Mouse (Mus musculus) liver, adult 2 months (tissue): ENCODE data around the gene Arnt2. TPM values are rescaled to one million over a fixed set of nuclear protein-coding genes. Genes with fewer than 3 reads are reported as not detected.

Source experiments
- DNase-seq: peaks from one replicate; pipeline ENCODE4 v3.0.0-alpha.2; 2011; ENCODE audit warnings: low read depth, low spot score; ENCODE audit errors: extremely low read depth
- H3K27ac ChIP-seq: fragments of 200-500 bp; replicated peaks from 2 replicates; pipeline ENCODE4 v1.5.1; 2012; ENCODE audit warnings: low read depth, mild to moderate bottlenecking, control low read depth, inconsistent platforms, low read length; ENCODE audit not compliant: insufficient read depth
- H3K27me3 ChIP-seq: fragments of 200-500 bp; 2 replicates; pipeline ENCODE4 v1.6.1; 2012; ENCODE audit warnings: mild to moderate bottlenecking, moderate library complexity, low read length, inconsistent platforms; ENCODE audit not compliant: control insufficient read depth, insufficient read depth
- H3K36me3 ChIP-seq: fragments of 200-500 bp; 2 replicates; pipeline ENCODE4 v1.6.1; 2012; ENCODE audit warnings: low read length, inconsistent platforms; ENCODE audit not compliant: control insufficient read depth, insufficient read depth
- H3K4me1 ChIP-seq: fragments of 200-500 bp; 2 replicates; pipeline ENCODE4 v1.6.1; 2011; ENCODE audit warnings: low read length; ENCODE audit not compliant: control insufficient read depth, insufficient read depth
- H3K4me3 ChIP-seq: fragments of 200-500 bp; 2 replicates; pipeline ENCODE4 v1.5.1; 2011; ENCODE audit warnings: low read depth, mild to moderate bottlenecking, control low read depth, low read length, moderate library complexity; ENCODE audit not compliant: insufficient read depth
- H3K79me2 ChIP-seq: fragments of 200-500 bp; 2 replicates; pipeline ENCODE4 v1.6.1; 2012; ENCODE audit warnings: inconsistent platforms, mild to moderate bottlenecking, low read length, moderate library complexity; ENCODE audit not compliant: control insufficient read depth, insufficient read depth
- H3K9ac ChIP-seq: fragments of 200-500 bp; 2 replicates; pipeline ENCODE4 v1.6.1; 2012; ENCODE audit warnings: low read depth, mild to moderate bottlenecking, control low read depth, inconsistent platforms, low read length
- CTCF ChIP-seq: fragments of 200-500 bp; IDR thresholded peaks from 2 replicates; pipeline ENCODE4 v1.5.1; 2011; ENCODE audit warnings: low read depth, low read length, control low read depth
- POLR2A ChIP-seq: fragments of 200-500 bp; IDR thresholded peaks from 2 replicates; pipeline ENCODE4 v1.6.1; 2011; ENCODE audit warnings: low read length, control low read depth; ENCODE audit not compliant: insufficient read depth; ENCODE audit errors: extremely low read depth
- WGBS: fragments of 180-500 bp; shearing (Covaris S2); methylation state at CpG from one replicate; pipeline ENCODE4 v1.1.7; 2018; 5-methylcytosine and 5-hydroxymethylcytosine counted together
- polyA plus RNA-seq: library from polyadenylated mRNA; depleted of rRNA; stranded (reverse); fragments of >200 nt; gene quantifications from 2 replicates; pipeline ENCODE4 v1.2.3, GENCODE M21; 2012
- total RNA-seq: library from RNA; depleted of rRNA; stranded (reverse); fragments of >200 nt; gene quantifications from 2 replicates; pipeline ENCODE4 v1.2.3, GENCODE M21; 2014

Gene Arnt2
- total and polyA plus RNA-seq, 2 experiments = not detected

GRCm38 (mm10) chr7:84307329-84307925, 102.5 kb downstream of the Arnt2 start:
- Histone ChIP-seq H3K36me3 (no peaks in the 10 kb centered on the region), H3K4me1 (no peaks in the 10 kb centered on the region), H3K27ac (no peak overlapping the region), H3K9ac (no peak overlapping the region), H3K4me3 (no peak overlapping the region), H3K79me2 (no peaks in the 10 kb centered on the region), H3K27me3 (no peaks in the 10 kb centered on the region)
- TF ChIP-seq POLR2A = no peak
- no peak for TF ChIP-seq CTCF
- WGBS = 77% methylated on average over 3 of the region's 3 CpGs
- DNase-seq = peak; percentile 16

- H3K27ac ChIP-seq = no peak overlapping the region
- no peak overlapping the region for H3K4me3 ChIP-seq
- no peak overlapping the region for H3K9ac ChIP-seq
- no peaks in the 10 kb centered on the region for H3K27me3 ChIP-seq
- H3K4me1 ChIP-seq = no peaks in the 10 kb centered on the region
- 42% methylated on average over 1 of the region's 1 CpGs for WGBS
- no peaks in the 10 kb centered on the region for H3K36me3 ChIP-seq
- H3K79me2 ChIP-seq = no peaks in the 10 kb centered on the region
- no peak for TF ChIP-seq CTCF
- TF ChIP-seq POLR2A = no peak
- no peak for DNase-seq
Measured at GRCm38 (mm10) chr7:84300261-84300660, 109.7 kb downstream of the Arnt2 start.

- 87% methylated on average over 4 of the region's 4 CpGs for WGBS
- H3K9ac ChIP-seq = no peak overlapping the region
- no peaks in the 10 kb centered on the region for H3K36me3 ChIP-seq
- TF ChIP-seq POLR2A (no peak), CTCF (no peak)
- no peak overlapping the region for H3K27ac ChIP-seq
- H3K79me2 ChIP-seq = no peaks in the 10 kb centered on the region
- no peak for DNase-seq
- H3K27me3 ChIP-seq = no peaks in the 10 kb centered on the region
- H3K4me1 ChIP-seq = no peaks in the 10 kb centered on the region
- H3K4me3 ChIP-seq = no peak overlapping the region
Measured at GRCm38 (mm10) chr7:84299601-84300000, 110.4 kb downstream of the Arnt2 start.

- Histone ChIP-seq H3K27me3 (no peaks in the 10 kb centered on the region), H3K79me2 (no peaks in the 10 kb centered on the region), H3K9ac (no peak overlapping the region), H3K4me3 (no peak overlapping the region), H3K4me1 (no peaks in the 10 kb centered on the region), H3K36me3 (no peaks in the 10 kb centered on the region), H3K27ac (no peak overlapping the region)
- 89% methylated on average over 7 of the region's 7 CpGs for WGBS
- no peak for TF ChIP-seq POLR2A
- TF ChIP-seq CTCF = no peak
- DNase-seq = no peak
Measured at GRCm38 (mm10) chr7:84293054-84293453, 116.9 kb downstream of the Arnt2 start.

GRCm38 (mm10) chr7:84287226-84287587, 122.8 kb downstream of the Arnt2 start:
- no peak overlapping the region for H3K9ac ChIP-seq
- no peak overlapping the region for H3K27ac ChIP-seq
- WGBS = 58% methylated on average over 2 of the region's 2 CpGs
- no peak overlapping the region for H3K4me3 ChIP-seq
- no peak for DNase-seq
- H3K4me1 ChIP-seq = no peaks in the 10 kb centered on the region
- H3K79me2 ChIP-seq = no peaks in the 10 kb centered on the region
- no peaks in the 10 kb centered on the region for H3K27me3 ChIP-seq
- no peaks in the 10 kb centered on the region for H3K36me3 ChIP-seq
- TF ChIP-seq CTCF (no peak), POLR2A (no peak)

GRCm38 (mm10) chr7:84286526-84287225, 123.3 kb downstream of the Arnt2 start:
- Histone ChIP-seq H3K9ac (no peak overlapping the region), H3K4me3 (no peak overlapping the region), H3K79me2 (no peaks in the 10 kb centered on the region), H3K27ac (no peak overlapping the region), H3K27me3 (no peaks in the 10 kb centered on the region), H3K4me1 (no peaks in the 10 kb centered on the region), H3K36me3 (no peaks in the 10 kb centered on the region)
- WGBS = 91% methylated on average over 8 of the region's 8 CpGs
- DNase-seq = no peak
- TF ChIP-seq CTCF (no peak), POLR2A (no peak)
